Mouse (Mus musculus) MEL (cell line): ENCODE measurements at regions not wholly inside any gene's neighbourhood (a gene's known extent, or its start where the extent isn't known, plus 50 kb on each side); places are given as distances from the start of the nearest gene placed in this dataset.

Experiments used
- CHD1 ChIP-seq: IDR thresholded peaks from 2 replicates; pipeline ENCODE4 v1.6.1; 2012; ENCODE audit warnings: low read depth, mild to moderate bottlenecking, inconsistent platforms, low read length, improper control_type of control experiment
- CHD2 ChIP-seq: IDR thresholded peaks from 2 replicates; pipeline ENCODE4 v1.6.1; 2011; ENCODE audit warnings: low read length, improper control_type of control experiment
- CTCF ChIP-seq, 3 experiments: IDR thresholded peaks in 2 of 3; conservative IDR thresholded peaks in 1 of 3; 2 replicates each; pipeline ENCODE4 v1.5.1; 2011 to 2012; ENCODE audit warnings: low read length in 3 of 3, low read depth in 2 of 3, mild to moderate bottlenecking in 2 of 3, improper control_type of control experiment in 1 of 3, inconsistent platforms in 1 of 3, mixed read lengths in 1 of 3, moderate library complexity in 1 of 3; ENCODE audit not compliant: control insufficient read depth in 1 of 3, insufficient read depth in 1 of 3, poor library complexity in 1 of 3, severe bottlenecking in 1 of 3
- E2F4 ChIP-seq: IDR thresholded peaks from 2 replicates; pipeline ENCODE4 v1.6.1; 2011; ENCODE audit warnings: low read depth, low read length, improper control_type of control experiment, borderline replicate concordance
- POLR2A ChIP-seq, 2 experiments: IDR thresholded peaks; 2 replicates each; pipeline ENCODE4 v1.6.1; 2011 to 2012; ENCODE audit warnings: low read length in 2 of 2, mild to moderate bottlenecking in 2 of 2, control low read depth in 1 of 2, improper control_type of control experiment in 1 of 2, low read depth in 1 of 2, moderate library complexity in 1 of 2; ENCODE audit not compliant: control insufficient read depth in 1 of 2, insufficient read depth in 1 of 2, poor library complexity in 1 of 2
- POLR2AphosphoS5 ChIP-seq: IDR thresholded peaks from 2 replicates; pipeline ENCODE4 v1.6.1; 2012; ENCODE audit warnings: low read depth, borderline replicate concordance, mild to moderate bottlenecking, inconsistent platforms, low read length, moderate library complexity, mixed read lengths
- TAL1 ChIP-seq: IDR thresholded peaks from 2 replicates; pipeline ENCODE4 v1.6.1; 2012; ENCODE audit warnings: mild to moderate bottlenecking, inconsistent platforms, low read length, moderate library complexity, mixed read lengths
- TCF12 ChIP-seq: IDR thresholded peaks from 2 replicates; pipeline ENCODE4 v1.6.1; 2014; ENCODE audit warnings: low read depth, mild to moderate bottlenecking, inconsistent platforms, low read length, improper control_type of control experiment, moderate library complexity
- ZC3H11A ChIP-seq: IDR thresholded peaks from 2 replicates; pipeline ENCODE4 v1.6.1; 2012; ENCODE audit warnings: low read depth, mild to moderate bottlenecking, inconsistent platforms, low read length, improper control_type of control experiment
- ZMIZ1 ChIP-seq: IDR thresholded peaks from 2 replicates; pipeline ENCODE4 v1.6.1; 2012; ENCODE audit warnings: low read depth, mild to moderate bottlenecking, inconsistent platforms, low read length, improper control_type of control experiment, moderate library complexity

DNA sequence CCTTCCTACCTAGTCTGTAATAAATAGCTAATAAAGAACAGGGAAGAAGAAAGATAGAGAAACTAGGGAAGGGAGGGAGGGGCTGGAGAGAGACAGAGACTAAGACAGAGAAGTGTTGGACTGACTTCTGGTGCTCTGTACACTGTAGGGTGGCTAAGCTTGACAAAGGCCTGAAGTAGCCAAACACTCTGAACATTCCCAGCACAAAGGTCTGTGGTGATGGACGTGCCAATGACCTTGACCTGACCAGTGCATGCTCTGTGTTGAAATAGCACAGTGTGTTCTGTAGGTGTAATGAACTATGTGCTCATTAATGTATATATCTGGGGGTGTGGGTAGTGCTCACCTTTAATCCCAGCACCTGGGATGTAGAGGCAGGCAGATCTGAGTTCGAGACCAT is 81.3 kb upstream of the Dlk1 start:
- TF ChIP-seq TAL1: no peak
- no peak for TF ChIP-seq CTCF (IDR thresholded peaks at IDR 0.05 in 2 of 3, conservative IDR thresholded peaks at IDR 0.05 in 1 of 3; ENCODE audit: control insufficient read depth in 1 of 3, insufficient read depth in 1 of 3, low read depth in 2 of 3, low read length in 3 of 3, poor library complexity in 1 of 3, severe bottlenecking in 1 of 3)
- TF ChIP-seq CHD2: no peak
- no peak for TF ChIP-seq TCF12
- TF ChIP-seq POLR2AphosphoS5: no peak
- TF ChIP-seq POLR2A (IDR thresholded peaks at IDR 0.05; ENCODE audit: control insufficient read depth in 1 of 2, insufficient read depth in 1 of 2, low read depth in 1 of 2, low read length in 2 of 2, poor library complexity in 1 of 2): no peak
- TF ChIP-seq ZMIZ1: no peak
- TF ChIP-seq CHD1: no peak
- no peak for TF ChIP-seq E2F4
- no peak for TF ChIP-seq ZC3H11A
